Mouse (Mus musculus): ENCODE measurements around the gene Lactbl1. TPM values are rescaled to one million over a fixed set of nuclear protein-coding genes. Genes with fewer than 3 reads are reported as not detected.

The Lactbl1 gene
- polyA plus RNA-seq, 1 experiment from 2014 or later, result not detected

DNA sequence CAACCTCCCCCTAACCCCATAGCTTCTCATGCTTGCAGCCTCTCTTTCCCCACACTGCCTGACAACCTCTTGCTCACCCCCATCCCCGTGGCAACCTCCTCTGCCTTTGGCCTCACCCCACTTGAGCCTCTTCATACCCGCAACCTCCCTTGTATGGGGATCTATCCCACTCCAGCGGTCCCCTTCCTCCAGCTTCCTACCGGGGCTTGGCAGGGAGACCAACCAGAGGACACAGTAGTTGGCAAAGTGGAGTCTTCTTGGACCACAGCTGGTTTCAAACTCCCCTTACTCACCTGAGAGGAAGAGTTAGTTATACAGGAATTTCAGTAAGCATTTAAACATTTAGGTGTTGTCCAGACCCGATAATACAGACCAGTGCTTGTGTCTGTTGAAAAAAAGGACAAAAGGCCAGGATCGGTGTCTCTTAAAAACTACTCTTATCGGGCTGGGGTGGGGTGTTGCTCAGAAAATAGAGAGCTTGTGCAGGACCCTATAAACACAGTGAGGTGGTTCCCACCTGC is 15.9 kb downstream of the Lactbl1 start:
- WGBS, result 17% methylated on average over 7 of the region's 7 CpGs
- DNase-seq (peak; percentile 17), ATAC-seq (ENCODE audit: low FRiP score, low TSS enrichment) (no peak)
- peak overlapping the region; percentile 76 for H3K4me2 ChIP-seq (ENCODE audit: low read length)
- H3K27ac ChIP-seq (replicated peaks; ENCODE audit: low read depth, low read length), result no peak overlapping the region
- H3K36me3 ChIP-seq (ENCODE audit: control insufficient read depth, insufficient read depth, low read length), result no peaks in the 10 kb centered on the region
- no peaks in the 10 kb centered on the region for H3K9me3 ChIP-seq (ENCODE audit: control insufficient read depth, low read length)
- H3K4me3 ChIP-seq (replicated peaks; ENCODE audit: low read depth, low read length), result no peak overlapping the region
- H3K4me1 ChIP-seq (ENCODE audit: control insufficient read depth, insufficient read depth, low read length), result peaks cover 12% of the 10 kb centered on the region; the same call in 1 of the 2 replicates
- peaks cover 16% of the 10 kb centered on the region; the same call in 1 of the 2 replicates for H3K27me3 ChIP-seq (ENCODE audit: control insufficient read depth, insufficient read depth, low read length)
- H3K9ac ChIP-seq (replicated peaks; ENCODE audit: low read length), result peak overlapping the region; percentile 61; the same call in 1 of the 2 replicates

DNA sequence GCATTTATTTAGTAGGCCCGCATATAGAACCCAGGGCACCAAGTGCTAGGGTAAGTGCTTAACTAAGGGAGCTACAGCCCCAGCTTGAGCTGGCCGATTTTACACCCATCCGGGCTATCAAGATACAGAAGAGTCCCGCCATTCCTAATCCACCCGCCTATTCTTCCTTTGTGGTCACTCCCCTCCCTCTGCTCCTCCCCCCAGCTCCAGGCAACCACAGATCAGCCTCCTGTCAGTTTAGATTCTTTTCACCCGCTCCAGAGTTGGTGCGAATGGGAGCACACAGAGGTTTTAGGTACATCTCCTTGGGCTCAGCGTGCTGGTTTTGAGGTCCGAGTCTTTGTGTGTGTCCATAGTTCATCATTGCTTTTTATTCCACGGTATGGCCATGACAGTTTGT is 16.5 kb downstream of the Lactbl1 start:
- under 1% methylated on average over 10 of the region's 10 CpGs for WGBS
- Histone ChIP-seq H3K4me3 (replicated peaks; ENCODE audit: low read depth, low read length) (0 out of 2 replicates have a peak overlapping the region, but pooled peaks have one; percentile 3), H3K4me2 (ENCODE audit: low read length) (peak overlapping the region; percentile 35), H3K36me3 (ENCODE audit: control insufficient read depth, insufficient read depth, low read length) (no peaks in the 10 kb centered on the region), H3K9me3 (ENCODE audit: control insufficient read depth, low read length) (no peaks in the 10 kb centered on the region), H3K27ac (replicated peaks; ENCODE audit: low read depth, low read length) (no peak overlapping the region), H3K4me1 (ENCODE audit: control insufficient read depth, insufficient read depth, low read length) (peaks cover 12% of the 10 kb centered on the region; the same call in 1 of the 2 replicates), H3K9ac (replicated peaks; ENCODE audit: low read length) (no peak overlapping the region; the same call in 1 of the 2 replicates), H3K27me3 (ENCODE audit: control insufficient read depth, insufficient read depth, low read length) (peaks cover 16% of the 10 kb centered on the region; the same call in 1 of the 2 replicates)
- no peak for ATAC-seq (ENCODE audit: low FRiP score, low TSS enrichment)
- peak; percentile 75 for DNase-seq

DNA sequence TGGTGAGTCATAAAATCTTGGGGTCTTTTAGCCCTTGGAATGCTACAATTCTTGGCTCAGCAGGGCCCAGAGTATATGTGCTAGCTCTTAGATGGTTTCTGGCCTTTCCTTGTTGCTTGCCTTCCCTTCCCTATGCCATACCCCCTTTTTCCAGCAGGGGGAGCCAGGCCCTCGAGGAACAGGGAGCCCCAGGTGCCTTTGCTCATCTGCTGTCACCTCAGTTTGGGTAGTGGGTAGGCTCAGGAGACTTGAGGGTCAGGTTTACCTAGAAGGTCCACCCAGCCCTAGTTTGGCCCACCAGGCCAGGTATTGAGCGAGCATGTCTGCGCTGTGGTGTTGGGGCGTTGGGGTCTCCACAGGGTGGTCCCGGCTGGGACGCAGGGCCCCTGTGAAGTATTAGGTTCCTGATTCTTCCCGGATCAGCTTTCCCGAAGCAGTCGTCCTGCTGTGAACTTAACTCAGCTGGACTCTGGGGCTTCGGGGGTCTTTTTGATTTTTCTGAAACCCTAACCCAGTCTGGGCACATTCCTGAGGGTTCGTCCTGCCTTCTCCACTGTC is 26.6 kb downstream of the Lactbl1 start:
- Histone ChIP-seq H3K27ac (replicated peaks; ENCODE audit: low read depth, low read length) (0 out of 2 replicates have a peak overlapping the region, but pooled peaks have one; percentile 8), H3K9ac (replicated peaks; ENCODE audit: low read length) (0 out of 2 replicates have a peak overlapping the region, but pooled peaks have one; percentile 6), H3K4me2 (ENCODE audit: low read length) (no peak overlapping the region), H3K4me3 (replicated peaks; ENCODE audit: low read depth, low read length) (no peak overlapping the region), H3K4me1 (ENCODE audit: control insufficient read depth, insufficient read depth, low read length) (peaks cover 22% of the 10 kb centered on the region), H3K36me3 (ENCODE audit: control insufficient read depth, insufficient read depth, low read length) (peaks cover 8% of the 10 kb centered on the region), H3K27me3 (ENCODE audit: control insufficient read depth, insufficient read depth, low read length) (no peaks in the 10 kb centered on the region), H3K9me3 (ENCODE audit: control insufficient read depth, low read length) (no peaks in the 10 kb centered on the region; the same call in 1 of the 2 replicates)
- WGBS, result 14% methylated on average over 11 of the region's 11 CpGs
- DNase-seq (peak; percentile 87), ATAC-seq (ENCODE audit: low FRiP score, low TSS enrichment) (no peak)

GRCm38 (mm10) chr4:136649480-136650196 is 27.2 kb downstream of the Lactbl1 start:
- no peak overlapping the region for H3K4me2 ChIP-seq (ENCODE audit: low read length)
- 35% methylated on average over 13 of the region's 13 CpGs for WGBS
- H3K9ac ChIP-seq (replicated peaks; ENCODE audit: low read length), result 0 out of 2 replicates have a peak overlapping the region, but pooled peaks have one; percentile 6
- peak; percentile 17 for DNase-seq
- H3K36me3 ChIP-seq (ENCODE audit: control insufficient read depth, insufficient read depth, low read length), result peaks cover 14% of the 10 kb centered on the region
- ATAC-seq (ENCODE audit: low FRiP score, low TSS enrichment), result no peak
- H3K4me3 ChIP-seq (replicated peaks; ENCODE audit: low read depth, low read length), result no peak overlapping the region
- H3K27ac ChIP-seq (replicated peaks; ENCODE audit: low read depth, low read length), result 0 out of 2 replicates have a peak overlapping the region, but pooled peaks have one; percentile 8
- no peaks in the 10 kb centered on the region for H3K27me3 ChIP-seq (ENCODE audit: control insufficient read depth, insufficient read depth, low read length)
- H3K4me1 ChIP-seq (ENCODE audit: control insufficient read depth, insufficient read depth, low read length), result peaks cover 22% of the 10 kb centered on the region
- no peaks in the 10 kb centered on the region; the same call in 1 of the 2 replicates for H3K9me3 ChIP-seq (ENCODE audit: control insufficient read depth, low read length)

DNA sequence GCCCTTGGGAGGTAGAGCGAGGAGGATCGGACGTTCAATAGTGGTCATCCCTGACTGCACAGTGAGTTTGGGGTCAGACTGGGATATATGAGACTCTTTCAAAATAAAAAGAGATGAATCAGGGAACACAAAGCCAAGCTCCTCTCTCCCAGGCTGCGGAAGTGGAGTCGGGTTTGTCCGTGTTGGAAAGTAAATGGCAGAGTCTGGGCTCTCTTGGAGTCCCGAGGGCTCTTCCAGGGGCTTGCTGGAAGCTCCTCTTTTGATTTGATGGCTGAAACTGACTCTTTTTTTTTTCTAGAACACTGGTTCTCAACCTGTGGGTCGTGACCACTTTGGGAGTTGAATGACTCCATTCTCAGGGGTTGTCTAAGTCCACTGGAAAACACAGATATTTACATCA is 27.8 kb downstream of the Lactbl1 start:
- H3K4me3 ChIP-seq (replicated peaks; ENCODE audit: low read depth, low read length), result no peak overlapping the region
- H3K27ac ChIP-seq (replicated peaks; ENCODE audit: low read depth, low read length), result 0 out of 2 replicates have a peak overlapping the region, but pooled peaks have one; percentile 8
- H3K4me2 ChIP-seq (ENCODE audit: low read length), result no peak overlapping the region
- H3K9ac ChIP-seq (replicated peaks; ENCODE audit: low read length), result no peak overlapping the region
- peaks cover 21% of the 10 kb centered on the region for H3K36me3 ChIP-seq (ENCODE audit: control insufficient read depth, insufficient read depth, low read length)
- peaks cover 22% of the 10 kb centered on the region for H3K4me1 ChIP-seq (ENCODE audit: control insufficient read depth, insufficient read depth, low read length)
- 70% methylated on average over 8 of the region's 8 CpGs for WGBS
- DNase-seq (no peak), ATAC-seq (ENCODE audit: low FRiP score, low TSS enrichment) (no peak)
- no peaks in the 10 kb centered on the region for H3K27me3 ChIP-seq (ENCODE audit: control insufficient read depth, insufficient read depth, low read length)
- no peaks in the 10 kb centered on the region; the same call in 1 of the 2 replicates for H3K9me3 ChIP-seq (ENCODE audit: control insufficient read depth, low read length)

GRCm38 (mm10) chr4:136651357-136651811 is 29.0 kb downstream of the Lactbl1 start:
- WGBS, result 64% methylated on average over 3 of the region's 3 CpGs
- Histone ChIP-seq H3K4me2 (ENCODE audit: low read length) (no peak overlapping the region), H3K4me3 (replicated peaks; ENCODE audit: low read depth, low read length) (no peak overlapping the region), H3K4me1 (ENCODE audit: control insufficient read depth, insufficient read depth, low read length) (peaks cover 22% of the 10 kb centered on the region), H3K27me3 (ENCODE audit: control insufficient read depth, insufficient read depth, low read length) (no peaks in the 10 kb centered on the region), H3K27ac (replicated peaks; ENCODE audit: low read depth, low read length) (peak overlapping the region; percentile 82), H3K9ac (replicated peaks; ENCODE audit: low read length) (no peak overlapping the region), H3K36me3 (ENCODE audit: control insufficient read depth, insufficient read depth, low read length) (peaks cover 32% of the 10 kb centered on the region), H3K9me3 (ENCODE audit: control insufficient read depth, low read length) (no peaks in the 10 kb centered on the region; the same call in 1 of the 2 replicates)
- ATAC-seq (ENCODE audit: low FRiP score, low TSS enrichment), result 0 out of 2 replicates have a peak, but pooled peaks have one; percentile 31
- peak; percentile 81 for DNase-seq

DNA sequence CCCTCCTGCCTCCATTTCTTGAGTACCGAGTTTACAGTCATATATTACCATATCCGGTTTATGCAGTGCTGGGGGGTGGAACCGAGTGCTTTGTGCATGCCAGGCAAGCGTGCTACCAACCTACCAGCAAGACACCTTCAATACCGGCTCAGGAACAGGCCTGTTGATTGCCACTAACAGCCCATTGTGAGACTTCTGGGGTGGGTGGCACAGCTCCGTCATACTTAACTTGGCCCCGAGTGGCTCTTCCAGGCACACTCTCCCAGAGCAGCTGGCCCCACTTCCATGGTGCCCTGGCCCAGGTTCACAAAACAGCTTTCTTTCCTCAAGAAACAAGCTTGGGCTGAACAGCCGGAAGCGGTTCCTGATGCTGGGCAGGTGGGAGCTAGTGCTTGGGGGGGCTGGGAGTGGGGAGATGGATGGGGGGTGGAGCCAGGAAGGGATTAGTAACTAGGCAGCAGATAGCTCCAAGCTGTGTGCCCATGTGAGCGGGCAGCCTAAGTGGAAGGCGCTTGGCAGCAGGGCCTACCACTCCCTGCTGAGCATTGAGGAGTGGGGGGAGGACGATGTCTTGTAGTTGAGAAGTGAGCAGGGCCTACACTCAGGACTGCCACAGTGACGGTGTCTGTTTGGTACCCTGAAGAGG is 29.6 kb downstream of the Lactbl1 start:
- WGBS, result 44% methylated on average over 13 of the region's 13 CpGs
- no peaks in the 10 kb centered on the region for H3K27me3 ChIP-seq (ENCODE audit: control insufficient read depth, insufficient read depth, low read length)
- peak; percentile 70 for ATAC-seq (ENCODE audit: low FRiP score, low TSS enrichment)
- H3K4me2 ChIP-seq (ENCODE audit: low read length), result no peak overlapping the region
- peaks cover 22% of the 10 kb centered on the region for H3K4me1 ChIP-seq (ENCODE audit: control insufficient read depth, insufficient read depth, low read length)
- DNase-seq, result peak; percentile 76
- no peak overlapping the region for H3K4me3 ChIP-seq (replicated peaks; ENCODE audit: low read depth, low read length)
- H3K9ac ChIP-seq (replicated peaks; ENCODE audit: low read length), result 0 out of 2 replicates have a peak overlapping the region, but pooled peaks have one; percentile 14
- H3K9me3 ChIP-seq (ENCODE audit: control insufficient read depth, low read length), result no peaks in the 10 kb centered on the region; the same call in 1 of the 2 replicates
- peaks cover 38% of the 10 kb centered on the region for H3K36me3 ChIP-seq (ENCODE audit: control insufficient read depth, insufficient read depth, low read length)
- peak overlapping the region; percentile 82 for H3K27ac ChIP-seq (replicated peaks; ENCODE audit: low read depth, low read length)

GRCm38 (mm10) chr4:136652528-136652910 is 30.1 kb downstream of the Lactbl1 start:
- WGBS, result 53% methylated on average over 11 of the region's 11 CpGs
- no peak overlapping the region for H3K4me2 ChIP-seq (ENCODE audit: low read length)
- peak overlapping the region; percentile 82 for H3K27ac ChIP-seq (replicated peaks; ENCODE audit: low read depth, low read length)
- peaks cover 22% of the 10 kb centered on the region for H3K4me1 ChIP-seq (ENCODE audit: control insufficient read depth, insufficient read depth, low read length)
- H3K27me3 ChIP-seq (ENCODE audit: control insufficient read depth, insufficient read depth, low read length), result no peaks in the 10 kb centered on the region
- DNase-seq (peak; percentile 51), ATAC-seq (ENCODE audit: low FRiP score, low TSS enrichment) (no peak; the same call in 1 of the 2 replicates)
- H3K9me3 ChIP-seq (ENCODE audit: control insufficient read depth, low read length), result no peaks in the 10 kb centered on the region
- peaks cover 43% of the 10 kb centered on the region for H3K36me3 ChIP-seq (ENCODE audit: control insufficient read depth, insufficient read depth, low read length)
- H3K9ac ChIP-seq (replicated peaks; ENCODE audit: low read length), result 0 out of 2 replicates have a peak overlapping the region, but pooled peaks have one; percentile 14
- H3K4me3 ChIP-seq (replicated peaks; ENCODE audit: low read depth, low read length), result no peak overlapping the region
